Mouse (Mus musculus) myocyte (in vitro differentiated cells): ENCODE measurements around the gene Pcp4l1. TPM values are rescaled to one million over a fixed set of nuclear protein-coding genes. Genes with fewer than 3 reads are reported as not detected.

Experiments
- H3K27me3 ChIP-seq: one replicate; pipeline ENCODE4 v1.6.1; 2011; ENCODE audit not compliant: control insufficient read depth, insufficient read depth, insufficient read length
- H3K36me3 ChIP-seq: one replicate; pipeline ENCODE4 v1.6.1; 2011; ENCODE audit not compliant: control insufficient read depth, insufficient read depth
- H3K4me2 ChIP-seq: one replicate; pipeline ENCODE4 v1.6.1; 2011; ENCODE audit warnings: low read depth, control low read depth
- H3K4me3 ChIP-seq: one replicate; pipeline ENCODE4 v1.5.1; 2011; ENCODE audit warnings: mild to moderate bottlenecking, control low read depth, moderate library complexity
- H3K79me2 ChIP-seq: one replicate; pipeline ENCODE4 v1.6.1; 2011; ENCODE audit not compliant: control insufficient read depth, insufficient read depth
- H3ac ChIP-seq: one replicate; pipeline ENCODE4 v1.6.1; 2011; ENCODE audit not compliant: control insufficient read depth, insufficient read length
- CEBPB ChIP-seq: IDR thresholded peaks from 2 replicates; pipeline ENCODE4 v1.6.1; 2011; ENCODE audit warnings: mild to moderate bottlenecking, moderate library complexity; ENCODE audit not compliant: poor library complexity, insufficient read depth, severe bottlenecking
- E2F4 ChIP-seq: IDR thresholded peaks from one replicate; pipeline ENCODE4 v1.6.1; 2011; ENCODE audit warnings: mild to moderate bottlenecking, control low read depth, moderate library complexity; ENCODE audit not compliant: insufficient read depth
- MAX ChIP-seq: IDR thresholded peaks from one replicate; pipeline ENCODE4 v1.6.1; 2011; ENCODE audit warnings: low read depth, mild to moderate bottlenecking, control low read depth
- MYOD1 ChIP-seq, 3 experiments: IDR thresholded peaks; one replicate each; pipeline ENCODE4 v1.6.1; 2011; ENCODE audit warnings: control low read depth in 2 of 3, low read depth in 2 of 3, mild to moderate bottlenecking in 2 of 3, moderate library complexity in 1 of 3; ENCODE audit not compliant: insufficient read length in 2 of 3, control insufficient read depth in 1 of 3
- MYOG ChIP-seq, 3 experiments: IDR thresholded peaks; one replicate each; pipeline ENCODE4 v1.6.1; 2011; ENCODE audit warnings: control low read depth in 2 of 3, low read depth in 2 of 3, mild to moderate bottlenecking in 2 of 3; ENCODE audit not compliant: insufficient read length in 2 of 3, control insufficient read depth in 1 of 3, insufficient read depth in 1 of 3
- POLR2A ChIP-seq: IDR thresholded peaks from one replicate; pipeline ENCODE4 v1.6.1; 2011; ENCODE audit warnings: low read depth, mild to moderate bottlenecking, control low read depth, moderate library complexity; ENCODE audit not compliant: insufficient read length
- POLR2AphosphoS2 ChIP-seq: IDR thresholded peaks from one replicate; pipeline ENCODE4 v1.6.1; 2011; ENCODE audit warnings: low read depth, control low read depth; ENCODE audit not compliant: insufficient read length
- REST ChIP-seq: IDR thresholded peaks from one replicate; pipeline ENCODE4 v1.6.1; 2011; ENCODE audit warnings: mild to moderate bottlenecking, control low read depth, moderate library complexity; ENCODE audit not compliant: insufficient read depth, insufficient read length
- SRF ChIP-seq: IDR thresholded peaks from one replicate; pipeline ENCODE4 v1.6.1; 2011; ENCODE audit warnings: low read depth; ENCODE audit not compliant: control insufficient read depth, insufficient read length
- TCF12 ChIP-seq: IDR thresholded peaks from one replicate; pipeline ENCODE4 v1.6.1; 2011; ENCODE audit warnings: mild to moderate bottlenecking, control low read depth; ENCODE audit not compliant: poor library complexity, insufficient read depth, severe bottlenecking
- TCF3 ChIP-seq: IDR thresholded peaks from one replicate; pipeline ENCODE4 v1.6.1; 2011; ENCODE audit warnings: low read depth, control low read depth; ENCODE audit not compliant: insufficient read length
- USF1 ChIP-seq: IDR thresholded peaks from one replicate; pipeline ENCODE4 v1.6.1; 2011; ENCODE audit warnings: low read depth, mild to moderate bottlenecking, control low read depth, moderate library complexity
- polyA plus RNA-seq: library from polyadenylated mRNA; unstranded; fragments of >200 nt; fragmentation: generic; extraction: Trizol; gene quantifications from one replicate; pipeline ENCODE4 v1.2.1, GENCODE M21; 2012; ENCODE audit warnings: missing spikeins

Pcp4l1 gene
- polyA plus RNA-seq, 1 experiment = 0.05 TPM

DNA sequence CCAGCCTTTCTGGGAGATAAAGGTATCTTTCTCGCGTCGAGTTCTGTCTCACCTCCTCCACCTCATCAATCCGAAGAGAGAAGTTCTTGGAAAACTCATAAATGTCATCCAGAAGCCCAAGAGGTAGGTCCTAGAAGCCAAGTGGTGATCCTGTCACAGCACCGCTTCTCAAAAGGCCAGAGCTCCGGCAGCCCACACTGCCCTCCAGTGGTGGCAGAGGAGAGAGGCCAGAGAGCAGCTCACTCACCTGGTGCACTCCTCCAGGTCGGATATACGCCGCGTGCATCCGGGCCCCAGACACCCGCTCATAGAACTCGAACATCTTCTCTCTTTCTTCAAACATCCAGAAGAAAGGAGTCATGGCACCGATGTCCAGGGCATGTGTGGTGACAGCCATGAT lies 42.4 kb upstream of the Pcp4l1 start:
- Histone ChIP-seq H3K36me3 (peaks cover 35% of the 10 kb centered on the region), H3K4me3 (no peak overlapping the region), H3ac (no peak overlapping the region), H3K27me3 (no peaks in the 10 kb centered on the region), H3K79me2 (peaks cover 3% of the 10 kb centered on the region), H3K4me2 (no peak overlapping the region)
- no peak for TF ChIP-seq MYOG (IDR thresholded peaks at IDR 0.05; ENCODE audit: control insufficient read depth in 1 of 3, insufficient read depth in 1 of 3, insufficient read length in 2 of 3, low read depth in 2 of 3)
- TF ChIP-seq POLR2AphosphoS2 = no peak
- TF ChIP-seq CEBPB = no peak
- TF ChIP-seq POLR2A = no peak
- no peak for TF ChIP-seq USF1
- TF ChIP-seq MYOD1 (IDR thresholded peaks at IDR 0.05; ENCODE audit: control insufficient read depth in 1 of 3, insufficient read length in 2 of 3, low read depth in 2 of 3) = no peak
- TF ChIP-seq MAX = no peak
- TF ChIP-seq REST = no peak
- TF ChIP-seq SRF = no peak
- no peak for TF ChIP-seq TCF3
- no peak for TF ChIP-seq E2F4
- no peak for TF ChIP-seq TCF12

GRCm38 (mm10) chr1:171237438-171237837 lies 41.4 kb upstream of the Pcp4l1 start:
- Histone ChIP-seq H3K4me3 (no peak overlapping the region), H3K79me2 (no peaks in the 10 kb centered on the region), H3K36me3 (peaks cover 42% of the 10 kb centered on the region), H3K27me3 (no peaks in the 10 kb centered on the region), H3ac (no peak overlapping the region), H3K4me2 (no peak overlapping the region)
- TF ChIP-seq REST = no peak
- no peak for TF ChIP-seq TCF3
- no peak for TF ChIP-seq E2F4
- no peak for TF ChIP-seq TCF12
- no peak for TF ChIP-seq CEBPB
- TF ChIP-seq POLR2AphosphoS2 = no peak
- TF ChIP-seq MYOG (IDR thresholded peaks at IDR 0.05; ENCODE audit: control insufficient read depth in 1 of 3, insufficient read depth in 1 of 3, insufficient read length in 2 of 3, low read depth in 2 of 3) = no peak
- no peak for TF ChIP-seq POLR2A
- TF ChIP-seq SRF = no peak
- TF ChIP-seq USF1 = no peak
- no peak for TF ChIP-seq MAX

- no peak for TF ChIP-seq TCF12
- Histone ChIP-seq H3ac (no peak overlapping the region), H3K79me2 (no peaks in the 10 kb centered on the region), H3K4me3 (no peak overlapping the region), H3K4me2 (peak overlapping the region; percentile 15), H3K27me3 (no peaks in the 10 kb centered on the region), H3K36me3 (peaks cover 42% of the 10 kb centered on the region)
Observed at GRCm38 (mm10) chr1:171235791-171236190, 39.7 kb upstream of the Pcp4l1 start.

DNA sequence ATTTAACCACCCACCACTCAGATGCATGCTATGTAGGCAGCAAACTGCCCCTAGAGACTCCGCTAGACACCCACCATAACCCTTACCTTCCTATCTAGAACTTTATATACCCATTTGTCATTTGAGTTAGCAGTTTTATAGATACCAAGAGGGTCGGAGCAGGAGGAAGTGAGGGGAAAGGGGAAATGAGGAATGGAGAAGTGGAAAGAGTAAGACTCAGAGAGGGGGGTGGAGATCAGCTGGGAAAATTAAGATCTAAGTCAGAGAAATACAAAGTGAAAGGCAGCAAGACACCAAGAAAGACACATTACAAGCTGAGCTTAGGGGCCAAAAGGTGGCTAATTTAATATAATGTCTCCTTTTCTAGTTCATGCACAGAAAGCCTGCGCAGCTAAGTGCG lies 38.5 kb upstream of the Pcp4l1 start:
- Histone ChIP-seq H3K79me2 (no peaks in the 10 kb centered on the region), H3K27me3 (no peaks in the 10 kb centered on the region), H3ac (no peak overlapping the region), H3K36me3 (peaks cover 42% of the 10 kb centered on the region), H3K4me3 (no peak overlapping the region), H3K4me2 (no peak overlapping the region)
- TF ChIP-seq REST = no peak
- TF ChIP-seq MAX = no peak
- TF ChIP-seq USF1 = no peak
- no peak for TF ChIP-seq TCF12
- TF ChIP-seq MYOD1 (IDR thresholded peaks at IDR 0.05; ENCODE audit: control insufficient read depth in 1 of 3, insufficient read length in 2 of 3, low read depth in 2 of 3) = no peak
- TF ChIP-seq SRF = no peak
- no peak for TF ChIP-seq POLR2A
- no peak for TF ChIP-seq POLR2AphosphoS2

GRCm38 (mm10) chr1:171234126-171234525 lies 38.1 kb upstream of the Pcp4l1 start, which contains the start of gene Fcer1g:
Gene Fcer1g, minus strand, starts transcription at chr1:171234365.
- peaks cover 45% of the 10 kb centered on the region for H3K36me3 ChIP-seq
- no peaks in the 10 kb centered on the region for H3K27me3 ChIP-seq
- H3K4me3 ChIP-seq = no peak within 1 kb of the TSS
- TF ChIP-seq POLR2A (no peak), MAX (no peak), POLR2AphosphoS2 (peak; percentile 64), REST (no peak), CEBPB (no peak), USF1 (no peak)
- no peaks in the 10 kb centered on the region for H3K79me2 ChIP-seq
- H3K4me2 ChIP-seq = no peak within 1 kb of the TSS
- H3ac ChIP-seq = no peak within 1 kb of the TSS
